Mouse (Mus musculus) cortical plate, adult 2 months (tissue): ENCODE results near the gene Aktip.

Experiments used
- CTCF ChIP-seq: fragments of 200-500 bp; IDR thresholded peaks from 2 replicates; pipeline ENCODE4 v1.5.1; 2011; ENCODE audit warnings: mild to moderate bottlenecking, control low read depth, low read length; ENCODE audit not compliant: insufficient read depth; ENCODE audit errors: extremely low read depth
- POLR2A ChIP-seq: fragments of 200-500 bp; IDR thresholded peaks from 2 replicates; pipeline ENCODE4 v1.6.1; 2011; ENCODE audit warnings: mild to moderate bottlenecking, low read length, control low read depth; ENCODE audit not compliant: insufficient read depth; ENCODE audit errors: extremely low read depth

GRCm38 (mm10) chr8:91224227-91224626 lies 24.5 kb upstream of the Aktip start:
- TF ChIP-seq CTCF (no peak), POLR2A (no peak)
